Mouse (Mus musculus) heart, embryonic 16.5 days (tissue): Measurements from ENCODE around the gene Ambra1. TPM values are rescaled to one million over a fixed set of nuclear protein-coding genes. Genes with fewer than 3 reads are reported as not detected.

Source experiments
- ATAC-seq: fragments of 200-750 bp; cut with Nextera tagmentation; replicated peaks from 2 replicates; pipeline ENCODE4 v1.8.0; 2017; ENCODE audit warnings: moderate number of reproducible peaks; ENCODE audit not compliant: insufficient read depth, low FRiP score; ENCODE audit errors: extremely low read depth
- H3K27ac ChIP-seq: fragments of 300-500 bp; sonication (generic); 2 replicates; pipeline ENCODE4 v1.5.1; 2014; ENCODE audit warnings: mild to moderate bottlenecking, low read length, control low read depth, moderate library complexity
- H3K27me3 ChIP-seq: fragments of 300-500 bp; sonication (generic); 2 replicates; pipeline ENCODE4 v1.6.1; 2014; ENCODE audit warnings: low read length, mixed read lengths; ENCODE audit not compliant: control insufficient read depth, insufficient read depth
- H3K36me3 ChIP-seq: fragments of 300-500 bp; sonication (generic); 2 replicates; pipeline ENCODE4 v1.6.1; 2014; ENCODE audit not compliant: control insufficient read depth, insufficient read depth
- H3K4me1 ChIP-seq: fragments of 300-500 bp; sonication (generic); 2 replicates; pipeline ENCODE4 v1.6.1; 2014; ENCODE audit warnings: low read length, mixed read lengths; ENCODE audit not compliant: control insufficient read depth, insufficient read depth
- H3K4me2 ChIP-seq: fragments of 300-500 bp; sonication (generic); 2 replicates; pipeline ENCODE4 v1.6.1; 2014; ENCODE audit warnings: low read depth, mild to moderate bottlenecking, control low read depth, low read length
- H3K4me3 ChIP-seq: fragments of 300-500 bp; sonication (generic); 2 replicates; pipeline ENCODE4 v1.5.1; 2014; ENCODE audit warnings: mild to moderate bottlenecking, control low read depth, low read length
- H3K9ac ChIP-seq: fragments of 300-500 bp; sonication (generic); 2 replicates; pipeline ENCODE4 v1.6.1; 2014; ENCODE audit warnings: low read length, control low read depth
- H3K9me3 ChIP-seq: fragments of 300-500 bp; sonication (generic); replicated peaks from 2 replicates; pipeline ENCODE4 v1.6.1; 2016; ENCODE audit warnings: low read length; ENCODE audit not compliant: control insufficient read depth
- WGBS: fragments of 180-500 bp; shearing (Covaris S2); extraction: QIAGEN DNeasy Blood & Tissue Kit; methylation state at CpG from one replicate; pipeline ENCODE4 v1.1.7; 2014; 5-methylcytosine and 5-hydroxymethylcytosine counted together
- polyA plus RNA-seq: library from polyadenylated mRNA; unstranded; fragments of >200 nt; fragmentation: Nextera tagmentation; extraction: Ambion mirVana; gene quantifications from 2 replicates; pipeline ENCODE4 v1.2.1, GENCODE M21; 2015

The Ambra1 gene
- polyA plus RNA-seq, 1 experiment from 2014 or later, result 11.3 TPM

GRCm38 (mm10) chr2:91705736-91706135, 24.2 kb upstream of the Ambra1 start:
- no peaks in the 10 kb centered on the region for H3K36me3 ChIP-seq
- no peak overlapping the region for H3K9ac ChIP-seq
- peaks cover 7% of the 10 kb centered on the region for H3K4me1 ChIP-seq
- no peak overlapping the region for H3K27ac ChIP-seq
- 74% methylated on average over 6 of the region's 6 CpGs for WGBS
- ATAC-seq, result no peak
- no peaks in the 10 kb centered on the region for H3K9me3 ChIP-seq
- no peak overlapping the region for H3K4me3 ChIP-seq
- no peaks in the 10 kb centered on the region for H3K27me3 ChIP-seq
- no peak overlapping the region for H3K4me2 ChIP-seq

GRCm38 (mm10) chr2:91706456-91706855, 23.5 kb upstream of the Ambra1 start:
- no peak for ATAC-seq
- no peaks in the 10 kb centered on the region for H3K36me3 ChIP-seq
- H3K4me1 ChIP-seq, result peaks cover 9% of the 10 kb centered on the region
- H3K9me3 ChIP-seq, result no peaks in the 10 kb centered on the region
- no peak overlapping the region for H3K27ac ChIP-seq
- H3K9ac ChIP-seq, result no peak overlapping the region
- H3K4me3 ChIP-seq, result no peak overlapping the region
- H3K4me2 ChIP-seq, result no peak overlapping the region
- no peaks in the 10 kb centered on the region for H3K27me3 ChIP-seq

- WGBS, result 92% methylated on average over 6 of the region's 6 CpGs
- Histone ChIP-seq H3K36me3 (no peaks in the 10 kb centered on the region), H3K4me2 (no peak overlapping the region), H3K9ac (no peak overlapping the region), H3K4me3 (no peak overlapping the region), H3K27me3 (no peaks in the 10 kb centered on the region), H3K4me1 (peaks cover 14% of the 10 kb centered on the region), H3K27ac (no peak overlapping the region), H3K9me3 (no peaks in the 10 kb centered on the region)
- ATAC-seq, result no peak
Measured at GRCm38 (mm10) chr2:91708361-91708760, 21.6 kb upstream of the Ambra1 start.

GRCm38 (mm10) chr2:91710272-91711234, 19.4 kb upstream of the Ambra1 start, which contains the start of the genes Atg13 and Harbi1:
Gene Atg13, minus strand, starts transcription at chr2:91710576.
Gene Harbi1, plus strand, starts transcription at chr2:91710852.
- peak within 1 kb of the TSS; percentile 77 for H3K27ac ChIP-seq
- peak within 1 kb of the TSS; percentile 93 for H3K4me2 ChIP-seq
- peak within 1 kb of the TSS; percentile 90 for H3K9ac ChIP-seq
- H3K27me3 ChIP-seq, result no peaks in the 10 kb centered on the region
- WGBS, result under 1% methylated on average over 66 of the region's 66 CpGs
- peak within 1 kb of the TSS; percentile 98 for H3K4me3 ChIP-seq
- ATAC-seq, result peak; percentile 96
- H3K9me3 ChIP-seq, result no peaks in the 10 kb centered on the region
- peaks cover 14% of the 10 kb centered on the region for H3K4me1 ChIP-seq
- peaks cover 3% of the 10 kb centered on the region; the same call in 1 of the 2 replicates for H3K36me3 ChIP-seq

GRCm38 (mm10) chr2:91711256-91711925, 18.5 kb upstream of the Ambra1 start:
- H3K4me3 ChIP-seq, result peak overlapping the region; percentile 98
- 3% methylated on average over 8 of the region's 8 CpGs for WGBS
- no peak for ATAC-seq
- H3K27ac ChIP-seq, result peak overlapping the region; percentile 77
- H3K27me3 ChIP-seq, result no peaks in the 10 kb centered on the region
- peak overlapping the region; percentile 93 for H3K4me2 ChIP-seq
- peaks cover 14% of the 10 kb centered on the region for H3K4me1 ChIP-seq
- H3K36me3 ChIP-seq, result peaks cover 6% of the 10 kb centered on the region; the same call in 1 of the 2 replicates
- H3K9me3 ChIP-seq, result no peaks in the 10 kb centered on the region
- H3K9ac ChIP-seq, result peak overlapping the region; percentile 90

GRCm38 (mm10) chr2:91714921-91715320, 15.0 kb upstream of the Ambra1 start:
- Histone ChIP-seq H3K4me3 (no peak overlapping the region), H3K4me2 (no peak overlapping the region)
- WGBS, result 88% methylated on average over 1 of the region's 1 CpGs

GRCm38 (mm10) chr2:91718276-91718675, 11.7 kb upstream of the Ambra1 start:
- no peaks in the 10 kb centered on the region for H3K27me3 ChIP-seq
- no peak overlapping the region for H3K4me3 ChIP-seq
- no peaks in the 10 kb centered on the region for H3K9me3 ChIP-seq
- no peak for ATAC-seq
- H3K27ac ChIP-seq, result no peak overlapping the region
- H3K4me1 ChIP-seq, result no peaks in the 10 kb centered on the region
- no peak overlapping the region for H3K4me2 ChIP-seq
- WGBS, result 80% methylated on average over 6 of the region's 6 CpGs
- H3K36me3 ChIP-seq, result peaks cover 9% of the 10 kb centered on the region; the same call in 1 of the 2 replicates
- no peak overlapping the region for H3K9ac ChIP-seq

More at GRCm38 (mm10) chr2:91714921-91715320, 15.0 kb upstream of the Ambra1 start:
- peaks cover 8% of the 10 kb centered on the region; the same call in 1 of the 2 replicates for H3K4me1 ChIP-seq
- peaks cover 9% of the 10 kb centered on the region; the same call in 1 of the 2 replicates for H3K36me3 ChIP-seq
- H3K9me3 ChIP-seq, result no peaks in the 10 kb centered on the region
- no peak overlapping the region for H3K27ac ChIP-seq
- H3K9ac ChIP-seq, result no peak overlapping the region
- H3K27me3 ChIP-seq, result no peaks in the 10 kb centered on the region
- no peak for ATAC-seq

GRCm38 (mm10) chr2:91723382-91723781, 6.6 kb upstream of the Ambra1 start:
- no peaks in the 10 kb centered on the region for H3K9me3 ChIP-seq
- H3K4me3 ChIP-seq, result no peak overlapping the region

GRCm38 (mm10) chr2:91723951-91724350, 6.0 kb upstream of the Ambra1 start:
- no peaks in the 10 kb centered on the region for H3K36me3 ChIP-seq
- H3K4me2 ChIP-seq, result no peak overlapping the region
- H3K27ac ChIP-seq, result no peak overlapping the region
- ATAC-seq, result no peak
- no peaks in the 10 kb centered on the region for H3K4me1 ChIP-seq
- no peak overlapping the region for H3K9ac ChIP-seq
- H3K4me3 ChIP-seq, result no peak overlapping the region
- H3K27me3 ChIP-seq, result no peaks in the 10 kb centered on the region
- H3K9me3 ChIP-seq, result no peaks in the 10 kb centered on the region

More at GRCm38 (mm10) chr2:91723382-91723781, 6.6 kb upstream of the Ambra1 start:
- no peaks in the 10 kb centered on the region for H3K27me3 ChIP-seq
- H3K4me2 ChIP-seq, result no peak overlapping the region
- no peak overlapping the region for H3K27ac ChIP-seq
- H3K4me1 ChIP-seq, result no peaks in the 10 kb centered on the region
- no peak for ATAC-seq
- no peak overlapping the region for H3K9ac ChIP-seq
- peaks cover 3% of the 10 kb centered on the region; the same call in 1 of the 2 replicates for H3K36me3 ChIP-seq
- 58% methylated on average over 4 of the region's 4 CpGs for WGBS
